Comparison of ENCODE assay signal across 19 mouse cellular contexts in genomic region chr8:124106328-124107195, GRCm38 (mm10).
A peak's percentile ranks its signal among the peaks of the same experiment; 100 is the strongest.
DNase-seq lines count a peak whose midpoint lies in the region; ATAC-seq and TF ChIP-seq lines count a peak whose summit lies in the region.
"Had no signal": no experiment of that assay in that cellular context is flagged by ENCODE, and none has a peak within 500 bp of the region (broad histone marks: within the 10 kb centered on the region; RNA-seq: fewer than 3 reads in every experiment).

No protein-coding gene starts in this region.

- no peak for TF ChIP-seq POLR2A in lung, adult 2 months (IDR thresholded peaks at IDR 0.05; ENCODE audit: borderline replicate concordance, extremely low read depth, low read depth, low read length)

- no peaks in the 10 kb centered on the region for H3K36me3 ChIP-seq in heart, embryonic 10.5 days
- H3K36me3 ChIP-seq in stomach, postnatal 0 days (ENCODE audit: control insufficient read depth, insufficient read depth, low read length), result no peaks in the 10 kb centered on the region
- H3K36me3 ChIP-seq: forebrain, embryonic 10.5 days; hindbrain, embryonic 13.5 days; midbrain, embryonic 10.5 days; neural tube, embryonic 13.5 days had no signal

- ATAC-seq in stomach, postnatal 0 days (ENCODE audit: low FRiP score, low TSS enrichment), result no peak

- H3K9ac ChIP-seq in stomach, postnatal 0 days (ENCODE audit: low read length), result no peak overlapping the region
- H3K9ac ChIP-seq: hindbrain, embryonic 13.5 days; neural tube, embryonic 13.5 days had no signal

- TF ChIP-seq CTCF in lung, adult 2 months (IDR thresholded peaks at IDR 0.05; ENCODE audit: insufficient read depth, low read length), result no peak
- no peak for TF ChIP-seq CTCF in stomach, postnatal 0 days (IDR thresholded peaks at IDR 0.05; ENCODE audit: low read depth)

- peaks cover 15% of the 10 kb centered on the region; the same call in 1 of the 2 replicates for H3K4me1 ChIP-seq in heart, embryonic 10.5 days
- no peaks in the 10 kb centered on the region for H3K4me1 ChIP-seq in lung, adult 2 months (ENCODE audit: control insufficient read depth, insufficient read depth, low read length)
- H3K4me1 ChIP-seq in stomach, postnatal 0 days (replicated peaks; ENCODE audit: control insufficient read depth, insufficient read depth), result no peaks in the 10 kb centered on the region
- H3K4me1 ChIP-seq: forebrain, embryonic 10.5 days; midbrain, embryonic 10.5 days; neural tube, embryonic 13.5 days had no signal

- no peak overlapping the region for H3K4me3 ChIP-seq in heart, embryonic 10.5 days
- H3K4me3 ChIP-seq in lung, adult 2 months (replicated peaks; ENCODE audit: extremely low read depth, low read depth, low read length), result no peak overlapping the region
- no peak overlapping the region for H3K4me3 ChIP-seq in stomach, postnatal 0 days (ENCODE audit: low read depth, low read length)
- H3K4me3 ChIP-seq: forebrain, embryonic 10.5 days; hindbrain, embryonic 13.5 days; midbrain, embryonic 10.5 days; neural tube, embryonic 13.5 days had no signal

- peak overlapping the region; percentile 75 for H3K27ac ChIP-seq in heart, embryonic 10.5 days
- H3K27ac ChIP-seq in stomach, postnatal 0 days (replicated peaks), result no peak overlapping the region
- H3K27ac ChIP-seq: hindbrain, embryonic 13.5 days; macrophage; midbrain, embryonic 10.5 days; neural tube, embryonic 13.5 days had no signal

- no peaks in the 10 kb centered on the region for H3K9me3 ChIP-seq in heart, embryonic 10.5 days
- no peaks in the 10 kb centered on the region for H3K9me3 ChIP-seq in stomach, postnatal 0 days (ENCODE audit: control insufficient read depth, low read length)
- H3K9me3 ChIP-seq: forebrain, embryonic 10.5 days; hindbrain, embryonic 13.5 days; midbrain, embryonic 10.5 days; neural tube, embryonic 13.5 days had no signal

- H3K27me3 ChIP-seq in heart, embryonic 10.5 days (ENCODE audit: insufficient read depth, poor library complexity, severe bottlenecking), result peaks cover 34% of the 10 kb centered on the region
- no peaks in the 10 kb centered on the region for H3K27me3 ChIP-seq in stomach, postnatal 0 days (ENCODE audit: control insufficient read depth, insufficient read depth, low read length)
- H3K27me3 ChIP-seq: hindbrain, embryonic 13.5 days; neural tube, embryonic 13.5 days had no signal

- DNase-seq in heart, embryonic 10.5 days (ENCODE audit: low spot score), result no peak
- DNase-seq in heart, postnatal 36 days, result no peak
- peak; percentile 22 for DNase-seq in left cerebral cortex, postnatal 4 days
- DNase-seq in left cerebral cortex, postnatal 14 days (ENCODE audit: low spot score in 2 of 2), result no peak
- DNase-seq in lung, adult 2 months, result peak; percentile 15
- peak; percentile 35 for DNase-seq in lung, postnatal 25 days (ENCODE audit: low spot score)
- no peak for DNase-seq in stomach, postnatal 0 days (ENCODE audit: low spot score)
- DNase-seq in embryo, embryonic 11 days, result no peak
- DNase-seq: adrenal gland, adult 8-10 months; B cell, adult 2 months; kidney, adult 8-10 months; kidney, postnatal 25 days; thymus, postnatal 36 days had no signal

- intact Hi-C loops in heart, postnatal 36 days (cut with DNase I), result no loop called here
- intact Hi-C loops in left cerebral cortex, postnatal 4 days (cut with DNase I), result no loop called here
- intact Hi-C loops in left cerebral cortex, postnatal 14 days (cut with DNase I), result no loop called here

- no peak for TF ChIP-seq EP300 in stomach, postnatal 0 days (optimal IDR thresholded peaks at IDR 0.05)

- no peak overlapping the region for H3K4me2 ChIP-seq in stomach, postnatal 0 days (replicated peaks; ENCODE audit: low read depth)
- H3K4me2 ChIP-seq: hindbrain, embryonic 13.5 days; liver, embryonic 11.5 days; neural tube, embryonic 13.5 days had no signal

- 72% methylated on average over 7 of the region's 7 CpGs for whole genome bisulfite sequencing in heart, embryonic 10.5 days
- WGBS in lung, adult 2 months, result 63% methylated on average over 7 of the region's 7 CpGs
- WGBS in stomach, postnatal 0 days, result 79% methylated on average over 7 of the region's 7 CpGs

Comparison
In these comparisons a context has a peak if more than half of its experiments do, and no peak if none do; other contexts are left out.
1. DNase-seq: peak in left cerebral cortex, postnatal 4 days (single experiment), lung, adult 2 months (single experiment) and lung, postnatal 25 days (single experiment); none in heart, embryonic 10.5 days (single experiment), heart, postnatal 36 days (0 of 2), left cerebral cortex, postnatal 14 days (0 of 2), stomach, postnatal 0 days (single experiment) and embryo, embryonic 11 days (single experiment).